ENCODE assay signal across 10 mouse cellular contexts in genomic region chr3:152749461-152749871, GRCm38 (mm10). TPM values are rescaled to one million over a fixed set of nuclear protein-coding genes. Genes with fewer than 3 reads are reported as not detected.
DNase-seq lines count a peak whose midpoint lies in the region; ATAC-seq lines count a peak whose summit lies in the region.
"Had no signal": no experiment of that assay in that cellular context is flagged by ENCODE, and none has a peak within 500 bp of the region (broad histone marks: within the 10 kb centered on the region; RNA-seq: fewer than 3 reads in every experiment).

No protein-coding gene starts in this region.

- no peak overlapping the region for H3K27ac ChIP-seq in hindbrain, embryonic 14.5 days
- no peak overlapping the region for H3K27ac ChIP-seq in hindbrain, embryonic 13.5 days
- H3K27ac ChIP-seq: embryonic facial prominence, embryonic 15.5 days had no signal

- H3K36me3 ChIP-seq in hindbrain, embryonic 14.5 days (replicated peaks; ENCODE audit: control insufficient read depth, insufficient read depth): peaks cover 18% of the 10 kb centered on the region
- peaks cover 16% of the 10 kb centered on the region for H3K36me3 ChIP-seq in hindbrain, embryonic 13.5 days

- H3K9ac ChIP-seq in hindbrain, embryonic 14.5 days: no peak overlapping the region
- H3K9ac ChIP-seq in hindbrain, embryonic 13.5 days: no peak overlapping the region
- H3K9ac ChIP-seq: embryonic facial prominence, embryonic 15.5 days had no signal

- H3K27me3 ChIP-seq in hindbrain, embryonic 14.5 days (ENCODE audit: control insufficient read depth, insufficient read depth, low read length): no peaks in the 10 kb centered on the region
- no peaks in the 10 kb centered on the region for H3K27me3 ChIP-seq in hindbrain, embryonic 13.5 days
- H3K27me3 ChIP-seq: embryonic facial prominence, embryonic 15.5 days; megakaryocyte, embryonic 14.5 days had no signal

- WGBS in hindbrain, embryonic 14.5 days: 33% methylated on average over 3 of the region's 3 CpGs
- WGBS in hindbrain, embryonic 13.5 days: 37% methylated on average over 3 of the region's 3 CpGs

- ATAC-seq in hindbrain, embryonic 14.5 days (ENCODE audit: low FRiP score): no peak
- ATAC-seq in hindbrain, embryonic 13.5 days (ENCODE audit: low FRiP score): no peak

- H3K4me2 ChIP-seq in hindbrain, embryonic 14.5 days (replicated peaks): no peak overlapping the region
- no peak overlapping the region for H3K4me2 ChIP-seq in hindbrain, embryonic 13.5 days
- H3K4me2 ChIP-seq: embryonic facial prominence, embryonic 15.5 days had no signal

- H3K4me3 ChIP-seq in hindbrain, embryonic 14.5 days (replicated peaks; ENCODE audit: low read length): no peak overlapping the region
- H3K4me3 ChIP-seq in hindbrain, embryonic 13.5 days: no peak overlapping the region
- H3K4me3 ChIP-seq: embryonic facial prominence, embryonic 15.5 days; megakaryocyte, embryonic 14.5 days had no signal

- H3K9me3 ChIP-seq in hindbrain, embryonic 14.5 days (ENCODE audit: control insufficient read depth, low read length): 0 out of 2 replicates have a peak, but pooled peaks cover 3% of the 10 kb centered on the region
- H3K9me3 ChIP-seq in hindbrain, embryonic 13.5 days: no peaks in the 10 kb centered on the region
- H3K9me3 ChIP-seq: embryonic facial prominence, embryonic 15.5 days; megakaryocyte, embryonic 14.5 days had no signal

- peak; percentile 85 for DNase-seq in hindbrain, embryonic 14.5 days (ENCODE audit: low spot score)
- DNase-seq in A20 (ENCODE audit: low read depth, low spot score): peak; percentile 61
- DNase-seq in MEL-GATA-1-ER (ENCODE audit: extremely low read depth, low read depth): peak; percentile 50
- DNase-seq in forelimb bud, embryonic 11.5 days (ENCODE audit: low read depth, low spot score): peak; percentile 62
- peak; percentile 53 for DNase-seq in lung, postnatal 25 days (ENCODE audit: low spot score)
- DNase-seq in layer of hippocampus, adult 9-11 months: no peak
- DNase-seq in ovary, postnatal 10 days (ENCODE audit: low spot score): no peak

- H3K4me1 ChIP-seq in hindbrain, embryonic 14.5 days (replicated peaks; ENCODE audit: control insufficient read depth, insufficient read depth, low read length): no peaks in the 10 kb centered on the region
- peaks cover 3% of the 10 kb centered on the region; the same call in 1 of the 2 replicates for H3K4me1 ChIP-seq in hindbrain, embryonic 13.5 days (replicated peaks)
- H3K4me1 ChIP-seq: embryonic facial prominence, embryonic 15.5 days; megakaryocyte, embryonic 14.5 days had no signal

RNA-seq across cellular contexts. Expression of gene Pigk, which starts 35.6 kb away (rescaled TPM):
- 52.9 and 55.8 TPM in 2 replicates for polyA plus RNA-seq in hindbrain, embryonic 14.5 days (2014; fragmentation: Nextera tagmentation; extraction: Ambion mirVana)
- 47.9 and 51.0 TPM in 2 replicates for polyA plus RNA-seq in hindbrain, embryonic 13.5 days (2015; fragmentation: Nextera tagmentation; extraction: Ambion mirVana)

Comparison
In these comparisons a context has a peak if more than half of its experiments do, and no peak if none do; other contexts are left out.
1. DNase-seq: peak in hindbrain, embryonic 14.5 days (single experiment), A20 (single experiment), MEL-GATA-1-ER (single experiment), forelimb bud, embryonic 11.5 days (single experiment) and lung, postnatal 25 days (single experiment); none in layer of hippocampus, adult 9-11 months (single experiment) and ovary, postnatal 10 days (single experiment).